Mouse (Mus musculus): Measurements from ENCODE around the gene Ciao2a. TPM values are rescaled to one million over a fixed set of nuclear protein-coding genes. Genes with fewer than 3 reads are reported as not detected.

Gene Ciao2a
- 15.1 and 18.2 TPM in 2 replicates for polyA plus RNA-seq (2012; rRNA removed)

DNA sequence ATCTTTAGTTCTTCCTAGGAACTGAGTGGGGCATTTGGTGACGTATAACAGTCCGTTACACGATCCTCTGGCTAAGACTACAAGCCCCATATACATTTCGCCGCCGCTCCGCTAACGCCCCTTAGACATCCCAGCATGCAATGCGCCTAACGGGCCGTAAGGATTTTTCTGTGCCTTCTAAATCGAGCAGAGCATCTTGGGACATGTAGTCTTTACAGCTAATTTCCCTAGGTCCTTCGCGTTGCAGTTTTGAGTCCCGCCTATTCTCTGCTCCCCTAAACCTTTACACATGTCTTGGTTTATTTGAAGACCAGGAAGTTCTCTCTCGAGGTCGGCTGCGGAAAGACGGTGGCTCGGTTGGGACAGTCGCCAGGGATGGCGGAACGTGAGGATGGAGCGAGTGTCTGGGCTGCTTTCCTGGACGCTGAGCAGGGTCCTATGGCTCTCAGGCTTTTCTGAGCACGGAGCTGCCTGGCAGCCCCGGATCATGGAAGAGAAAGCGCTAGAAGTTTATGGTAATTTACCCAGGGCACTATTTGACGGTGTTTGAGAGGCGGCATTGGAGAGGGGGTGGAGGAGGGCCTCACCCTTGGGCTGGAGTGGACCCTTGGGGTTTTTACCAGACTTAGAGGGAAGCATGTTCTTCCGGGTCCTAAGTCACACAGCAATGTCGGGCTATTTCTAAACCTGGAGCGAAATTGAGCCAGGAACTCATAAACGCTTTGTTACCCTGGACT, at the start of gene Ciao2a, which contains the start of gene Snx1:
Ciao2a (plus strand) TSS at position 156 of the 737 bp plus-strand sequence.
Snx1 (minus strand) TSS at position 132 of the 737 bp plus-strand sequence.
- peak within 1 kb of the TSS; percentile 85 for H3K27ac ChIP-seq (ENCODE audit: control insufficient read depth, insufficient read depth, low read depth, low read length)
- H3K36me3 ChIP-seq (ENCODE audit: control insufficient read depth, insufficient read depth, low read length) = no peaks in the 10 kb centered on the region
- TF ChIP-seq CTCF (IDR thresholded peaks at IDR 0.05; ENCODE audit: control insufficient read depth, insufficient read depth, insufficient replicate concordance, low read depth, low read length) (no peak), POLR2A (IDR thresholded peaks at IDR 0.05; ENCODE audit: control insufficient read depth, low read depth, low read length) (peak; percentile 89)
- peaks cover 12% of the 10 kb centered on the region for H3K4me1 ChIP-seq (ENCODE audit: control insufficient read depth, insufficient read depth, low read length)
- H3K27me3 ChIP-seq (ENCODE audit: control insufficient read depth, insufficient read depth, low read length) = no peaks in the 10 kb centered on the region
- peak within 1 kb of the TSS; percentile 99 for H3K4me3 ChIP-seq (ENCODE audit: control insufficient read depth, low read depth, low read length)

DNA sequence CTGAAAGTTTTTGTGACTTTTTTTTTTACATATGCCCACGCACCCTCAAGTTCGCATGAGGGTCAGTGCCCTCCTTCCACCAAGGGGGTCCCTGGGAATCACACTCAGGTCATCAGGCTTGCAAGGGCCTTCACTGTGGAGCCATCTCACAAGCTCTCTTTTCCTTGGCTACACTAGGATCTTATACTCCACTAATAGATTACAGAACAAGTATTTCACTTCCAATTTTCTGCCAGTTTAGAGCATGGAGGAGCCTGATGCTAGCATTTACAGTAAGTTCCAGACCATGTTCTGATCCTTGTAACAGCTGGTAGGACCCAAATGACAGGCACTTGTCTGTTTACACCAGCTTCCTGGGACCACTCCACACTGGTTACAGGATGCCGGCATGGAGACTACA, 48.3 kb upstream of the Ciao2a start:
- TF ChIP-seq POLR2A (IDR thresholded peaks at IDR 0.05; ENCODE audit: control insufficient read depth, low read depth, low read length) (no peak), CTCF (IDR thresholded peaks at IDR 0.05; ENCODE audit: control insufficient read depth, insufficient read depth, insufficient replicate concordance, low read depth, low read length) (no peak)
- Histone ChIP-seq H3K36me3 (ENCODE audit: control insufficient read depth, insufficient read depth, low read length) (no peaks in the 10 kb centered on the region), H3K27me3 (ENCODE audit: control insufficient read depth, insufficient read depth, low read length) (no peaks in the 10 kb centered on the region), H3K4me3 (ENCODE audit: control insufficient read depth, low read depth, low read length) (no peak overlapping the region), H3K4me1 (ENCODE audit: control insufficient read depth, insufficient read depth, low read length) (no peaks in the 10 kb centered on the region), H3K27ac (ENCODE audit: control insufficient read depth, insufficient read depth, low read depth, low read length) (no peak overlapping the region)

DNA sequence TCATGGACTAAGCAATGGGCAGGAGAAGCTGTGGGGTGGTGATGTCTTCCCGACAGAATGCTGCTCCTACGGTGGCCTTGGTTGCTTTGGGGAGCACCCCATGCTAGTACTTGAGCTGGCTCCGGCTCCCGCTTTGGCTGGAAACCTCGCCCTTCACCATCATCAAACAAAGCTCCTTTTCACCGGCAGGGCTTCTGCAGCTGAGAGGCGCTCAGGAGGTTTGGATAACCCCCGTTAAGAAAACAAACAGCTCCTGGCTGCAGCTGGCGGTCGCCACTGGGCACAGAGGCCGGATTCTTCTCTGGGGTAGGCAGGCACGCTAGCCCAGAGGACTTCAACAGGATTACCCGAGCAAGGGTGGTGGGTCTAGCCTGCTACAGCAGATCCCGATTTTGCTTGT, 47.9 kb upstream of the Ciao2a start:
- H3K4me1 ChIP-seq (ENCODE audit: control insufficient read depth, insufficient read depth, low read length) = no peaks in the 10 kb centered on the region
- H3K4me3 ChIP-seq (ENCODE audit: control insufficient read depth, low read depth, low read length) = no peak overlapping the region
- H3K27ac ChIP-seq (ENCODE audit: control insufficient read depth, insufficient read depth, low read depth, low read length) = no peak overlapping the region
- H3K36me3 ChIP-seq (ENCODE audit: control insufficient read depth, insufficient read depth, low read length) = no peaks in the 10 kb centered on the region
- no peak for TF ChIP-seq CTCF (IDR thresholded peaks at IDR 0.05; ENCODE audit: control insufficient read depth, insufficient read depth, insufficient replicate concordance, low read depth, low read length)
- TF ChIP-seq POLR2A (IDR thresholded peaks at IDR 0.05; ENCODE audit: control insufficient read depth, low read depth, low read length) = no peak
- H3K27me3 ChIP-seq (ENCODE audit: control insufficient read depth, insufficient read depth, low read length) = no peaks in the 10 kb centered on the region

DNA sequence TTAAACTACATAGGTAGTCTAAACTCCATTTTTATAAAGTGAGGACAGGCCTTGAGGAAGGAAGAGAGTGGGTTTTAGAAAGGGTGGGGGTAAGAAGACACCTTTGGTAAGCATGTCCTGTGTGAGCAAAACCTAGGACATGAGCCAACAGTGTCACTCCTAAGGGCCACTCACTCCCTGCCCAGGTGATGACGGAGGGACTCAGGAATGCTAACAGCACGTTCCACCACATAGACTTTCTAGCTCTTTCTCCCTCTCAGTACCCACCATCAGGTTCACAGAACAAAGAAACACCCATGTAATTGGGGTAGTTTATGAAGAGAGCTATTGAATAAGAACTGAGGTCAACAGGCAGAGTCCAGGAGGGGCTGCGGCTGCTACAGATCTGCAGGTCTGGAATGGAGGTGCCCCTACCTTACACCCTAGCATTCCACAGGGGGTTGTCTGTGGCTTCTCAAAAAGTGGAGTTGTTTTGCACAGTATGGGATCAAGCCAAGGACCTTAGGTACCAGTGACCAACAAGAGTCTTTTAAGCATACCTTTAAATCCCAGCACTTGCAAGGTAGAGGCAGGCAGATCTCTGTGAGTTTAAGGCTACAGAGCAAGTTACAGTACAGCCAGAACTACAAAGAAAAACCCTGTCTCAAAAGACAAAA, 45.5 kb upstream of the Ciao2a start:
- Histone ChIP-seq H3K27me3 (ENCODE audit: control insufficient read depth, insufficient read depth, low read length) (no peaks in the 10 kb centered on the region), H3K4me3 (ENCODE audit: control insufficient read depth, low read depth, low read length) (no peak overlapping the region), H3K4me1 (ENCODE audit: control insufficient read depth, insufficient read depth, low read length) (no peaks in the 10 kb centered on the region), H3K27ac (ENCODE audit: control insufficient read depth, insufficient read depth, low read depth, low read length) (no peak overlapping the region), H3K36me3 (ENCODE audit: control insufficient read depth, insufficient read depth, low read length) (no peaks in the 10 kb centered on the region)
- TF ChIP-seq POLR2A (IDR thresholded peaks at IDR 0.05; ENCODE audit: control insufficient read depth, low read depth, low read length) = no peak
- TF ChIP-seq CTCF (IDR thresholded peaks at IDR 0.05; ENCODE audit: control insufficient read depth, insufficient read depth, insufficient replicate concordance, low read depth, low read length) = no peak

DNA sequence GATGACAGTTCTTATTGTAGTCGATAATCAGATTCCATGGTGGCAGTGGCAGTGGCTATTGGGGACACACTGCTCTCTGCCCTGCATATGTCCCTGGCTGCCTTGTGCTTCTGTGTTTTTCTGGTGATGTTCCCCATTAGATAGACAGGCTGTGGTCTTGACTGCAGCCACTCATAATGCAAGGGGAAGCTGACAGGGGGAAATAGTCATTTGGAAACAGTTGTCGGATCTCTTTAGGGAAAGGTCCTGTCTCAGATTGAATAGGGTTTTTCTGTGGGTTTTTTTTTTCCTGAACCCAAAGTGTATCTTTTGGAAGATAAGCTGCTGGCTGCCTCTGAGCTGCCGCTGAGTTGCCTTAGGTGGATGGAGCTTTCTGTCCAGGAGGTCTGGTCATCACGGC, 44.4 kb upstream of the Ciao2a start:
- TF ChIP-seq CTCF (IDR thresholded peaks at IDR 0.05; ENCODE audit: control insufficient read depth, insufficient read depth, insufficient replicate concordance, low read depth, low read length) = no peak
- no peak overlapping the region for H3K27ac ChIP-seq (ENCODE audit: control insufficient read depth, insufficient read depth, low read depth, low read length)
- no peaks in the 10 kb centered on the region for H3K4me1 ChIP-seq (ENCODE audit: control insufficient read depth, insufficient read depth, low read length)
- H3K27me3 ChIP-seq (ENCODE audit: control insufficient read depth, insufficient read depth, low read length) = no peaks in the 10 kb centered on the region
- no peak overlapping the region for H3K4me3 ChIP-seq (ENCODE audit: control insufficient read depth, low read depth, low read length)
- no peaks in the 10 kb centered on the region for H3K36me3 ChIP-seq (ENCODE audit: control insufficient read depth, insufficient read depth, low read length)

DNA sequence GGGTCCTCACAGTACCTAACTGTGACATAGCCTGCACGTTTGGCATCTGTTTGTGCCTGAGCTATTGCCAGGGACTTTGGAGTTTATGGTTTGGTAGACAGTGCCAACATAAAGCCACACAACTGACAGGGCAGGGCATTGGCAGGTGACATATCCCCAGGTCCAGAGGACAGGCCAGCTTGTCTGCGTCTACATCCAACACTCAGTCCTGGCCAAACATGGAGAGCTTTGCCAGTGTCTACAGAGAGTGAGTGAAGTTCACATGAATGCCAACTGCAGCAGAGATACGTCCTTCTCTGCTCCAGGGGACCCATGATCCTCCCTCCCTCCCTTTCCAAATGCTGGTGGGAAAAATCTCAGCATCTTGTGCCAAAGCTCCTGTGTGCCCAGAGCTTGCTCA, 42.2 kb upstream of the Ciao2a start:
- Histone ChIP-seq H3K27me3 (ENCODE audit: control insufficient read depth, insufficient read depth, low read length) (no peaks in the 10 kb centered on the region), H3K36me3 (ENCODE audit: control insufficient read depth, insufficient read depth, low read length) (no peaks in the 10 kb centered on the region; the same call in 1 of the 2 replicates), H3K27ac (ENCODE audit: control insufficient read depth, insufficient read depth, low read depth, low read length) (no peak overlapping the region), H3K4me3 (ENCODE audit: control insufficient read depth, low read depth, low read length) (0 out of 2 replicates have a peak overlapping the region, but pooled peaks have one; percentile 6), H3K4me1 (ENCODE audit: control insufficient read depth, insufficient read depth, low read length) (no peaks in the 10 kb centered on the region; the same call in 1 of the 2 replicates)
- no peak for TF ChIP-seq POLR2A (IDR thresholded peaks at IDR 0.05; ENCODE audit: control insufficient read depth, low read depth, low read length)
- TF ChIP-seq CTCF (IDR thresholded peaks at IDR 0.05; ENCODE audit: control insufficient read depth, insufficient read depth, insufficient replicate concordance, low read depth, low read length) = no peak

DNA sequence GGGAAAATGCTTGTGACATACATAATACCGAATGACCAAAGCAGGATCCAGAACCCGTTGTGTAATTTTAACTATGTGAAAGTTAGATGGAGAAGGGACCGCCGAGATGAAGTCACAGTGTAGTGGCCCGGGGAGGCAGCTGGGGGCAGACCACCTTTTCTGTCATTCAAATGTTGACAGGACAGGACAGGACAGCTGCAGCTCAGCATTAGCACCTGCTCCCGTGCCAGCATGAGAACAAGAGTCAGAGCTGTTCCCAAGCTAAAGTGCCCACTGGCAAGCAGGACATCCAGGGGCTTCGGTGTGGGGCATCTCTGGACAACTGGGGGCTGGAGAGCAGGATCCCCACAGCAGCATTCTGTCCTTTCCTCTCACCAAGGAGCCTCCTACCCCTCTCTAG, 39.3 kb upstream of the Ciao2a start:
- Histone ChIP-seq H3K36me3 (ENCODE audit: control insufficient read depth, insufficient read depth, low read length) (peaks cover 1% of the 10 kb centered on the region; the same call in 1 of the 2 replicates), H3K4me3 (ENCODE audit: control insufficient read depth, low read depth, low read length) (no peak overlapping the region), H3K27ac (ENCODE audit: control insufficient read depth, insufficient read depth, low read depth, low read length) (no peak overlapping the region), H3K4me1 (ENCODE audit: control insufficient read depth, insufficient read depth, low read length) (no peaks in the 10 kb centered on the region; the same call in 1 of the 2 replicates), H3K27me3 (ENCODE audit: control insufficient read depth, insufficient read depth, low read length) (no peaks in the 10 kb centered on the region)
- TF ChIP-seq POLR2A (IDR thresholded peaks at IDR 0.05; ENCODE audit: control insufficient read depth, low read depth, low read length) = no peak
- no peak for TF ChIP-seq CTCF (IDR thresholded peaks at IDR 0.05; ENCODE audit: control insufficient read depth, insufficient read depth, insufficient replicate concordance, low read depth, low read length)

All from testis, adult 2 months (tissue).